Mouse (Mus musculus): ENCODE measurements around the gene Slc5a2.

Slc5a2 gene

DNA sequence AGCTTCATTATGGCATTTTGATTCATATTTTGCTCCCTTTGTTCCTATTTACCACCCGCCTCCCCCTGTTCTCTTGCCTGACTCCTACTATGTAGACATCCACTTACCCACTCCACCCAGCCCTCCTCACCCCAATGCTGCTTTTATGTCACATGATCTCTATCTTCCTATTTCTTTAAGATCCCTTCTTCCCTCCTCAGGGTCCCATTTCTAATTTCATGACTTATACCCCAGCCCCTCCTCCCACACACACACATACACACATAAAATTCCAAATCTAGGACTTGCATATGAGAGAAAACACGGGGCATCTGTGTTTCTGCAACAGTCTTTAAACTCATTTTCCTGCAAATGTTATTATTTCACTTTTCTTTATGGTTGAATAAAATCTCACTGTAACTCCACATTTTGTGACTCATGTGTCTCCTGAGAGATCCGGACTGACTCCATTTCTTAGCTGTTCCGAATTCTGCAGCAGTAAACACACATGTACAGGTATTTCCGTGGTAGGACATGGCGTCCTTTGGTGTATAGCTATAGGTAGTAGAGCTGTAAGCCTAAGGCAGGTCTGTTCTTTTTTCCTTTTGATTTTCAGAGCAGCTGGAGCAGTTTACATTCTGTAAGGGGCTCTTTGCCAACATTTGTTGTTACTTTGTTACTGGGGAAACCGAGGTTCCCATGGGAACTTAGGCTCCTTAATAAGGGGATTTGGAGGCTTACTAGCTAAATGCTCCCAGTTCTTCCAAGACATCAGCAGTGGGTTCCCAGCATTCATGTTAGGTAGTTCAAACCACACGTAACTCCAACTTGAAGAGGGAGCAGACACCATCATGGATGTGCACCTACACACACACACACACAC, 33.3 kb downstream of the Slc5a2 start:
- ATAC-seq (ENCODE audit: low TSS enrichment) = no peak

DNA sequence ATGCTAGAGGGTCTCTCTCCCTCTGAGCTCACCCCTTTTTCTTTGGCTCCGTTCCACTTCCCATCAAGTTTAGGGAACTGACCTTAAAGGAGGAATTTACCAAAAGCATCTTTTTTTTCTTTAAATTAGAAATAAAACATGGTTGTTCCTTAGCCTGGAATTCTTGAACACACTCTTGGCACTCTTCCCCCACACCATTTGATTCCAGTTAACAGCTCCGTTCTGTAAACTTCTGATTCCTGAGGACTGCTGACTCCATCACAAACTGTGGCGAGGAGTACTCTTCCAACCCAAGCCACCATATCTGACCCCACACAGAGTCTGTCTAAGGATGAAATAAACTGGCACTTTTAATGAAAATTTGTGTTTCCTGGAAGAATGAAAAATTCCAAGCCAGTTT, 35.5 kb downstream of the Slc5a2 start:
- ATAC-seq (ENCODE audit: low TSS enrichment) = no peak

DNA sequence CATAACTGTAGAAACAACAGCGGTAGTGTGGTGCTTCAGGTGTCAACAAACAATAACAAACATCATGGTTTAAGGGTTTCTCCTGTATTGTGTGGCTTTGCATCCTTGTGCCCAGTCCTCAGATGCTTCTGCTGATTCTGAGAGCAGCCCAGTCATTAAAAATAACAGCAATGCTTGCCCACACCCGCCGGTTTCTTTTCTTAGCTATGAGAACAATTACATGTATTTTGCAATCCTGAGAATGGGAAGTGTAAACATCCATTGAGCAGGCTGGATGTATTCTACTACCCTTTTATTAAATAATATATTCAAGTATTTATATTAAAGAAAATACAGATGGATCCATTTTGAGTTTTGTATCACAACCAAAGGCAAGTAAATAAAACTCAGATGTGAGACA, 36.7 kb downstream of the Slc5a2 start:
- no peak for ATAC-seq (ENCODE audit: low TSS enrichment)

GRCm38 (mm10) chr7:128304198-128304597, 38.7 kb downstream of the Slc5a2 start:
- no peak for ATAC-seq (ENCODE audit: low TSS enrichment)

GRCm38 (mm10) chr7:128304907-128305306, 39.5 kb downstream of the Slc5a2 start:
- no peak for ATAC-seq (ENCODE audit: low TSS enrichment)

GRCm38 (mm10) chr7:128307851-128308250, 42.4 kb downstream of the Slc5a2 start:
- no peak for ATAC-seq (ENCODE audit: low TSS enrichment)

GRCm38 (mm10) chr7:128309216-128309615, 43.8 kb downstream of the Slc5a2 start:
- ATAC-seq (ENCODE audit: low TSS enrichment) = no peak

GRCm38 (mm10) chr7:128309776-128310175, 44.3 kb downstream of the Slc5a2 start:
- ATAC-seq (ENCODE audit: low TSS enrichment) = no peak

DNA sequence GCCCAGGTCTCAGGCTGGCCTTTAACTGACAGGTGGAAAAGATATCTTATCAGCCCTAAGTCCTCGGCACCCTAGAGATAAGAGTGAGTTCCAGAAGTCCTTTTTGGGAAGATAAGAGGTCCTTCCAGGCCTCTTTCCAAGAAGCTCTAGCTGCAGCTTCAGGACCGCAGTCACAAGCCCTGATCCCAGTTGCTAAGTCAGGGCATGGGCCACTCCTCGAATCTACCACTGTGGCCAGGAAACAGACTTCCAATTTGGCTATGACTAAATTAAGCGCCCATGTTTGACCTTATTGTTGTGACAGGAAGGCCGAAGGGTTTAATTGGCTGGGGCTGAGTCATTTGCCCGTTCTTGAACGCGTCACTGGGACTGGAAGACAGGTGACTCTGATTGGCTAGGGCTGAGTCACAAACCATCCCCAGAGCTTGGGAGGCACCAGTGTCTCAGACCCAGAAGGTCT, 44.8 kb downstream of the Slc5a2 start:
- no peak for ATAC-seq (ENCODE audit: low TSS enrichment)

GRCm38 (mm10) chr7:128311263-128311662, 45.8 kb downstream of the Slc5a2 start:
- ATAC-seq (ENCODE audit: low TSS enrichment) = no peak

DNA sequence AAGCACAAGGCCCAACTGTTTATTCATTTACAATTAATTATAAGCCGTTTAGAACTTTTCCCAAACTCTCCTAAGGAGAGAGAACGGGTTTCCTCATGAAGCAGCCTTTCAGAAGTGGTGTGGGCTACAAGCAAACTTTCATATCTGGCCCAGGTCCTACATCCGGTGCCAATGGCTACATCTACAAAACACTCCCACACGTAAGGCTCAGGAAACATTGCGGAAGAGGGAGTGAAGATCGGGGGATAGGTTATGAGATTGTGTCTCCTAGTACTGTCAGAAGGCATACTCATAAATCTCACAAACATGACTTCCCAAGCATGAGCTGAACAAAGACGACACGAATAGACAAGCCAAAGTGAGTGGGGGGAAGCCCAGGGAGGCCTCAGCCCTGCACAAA, 46.4 kb downstream of the Slc5a2 start:
- no peak for ATAC-seq (ENCODE audit: low TSS enrichment)

GRCm38 (mm10) chr7:128312375-128313059, 47.1 kb downstream of the Slc5a2 start:
- ATAC-seq (ENCODE audit: low TSS enrichment) = no peak

- ATAC-seq (ENCODE audit: low TSS enrichment) = no peak
These were observed 48.1 kb downstream of the Slc5a2 start for GRCm38 (mm10) chr7:128313601-128314000.

- ATAC-seq (ENCODE audit: low TSS enrichment) = no peak
These were observed 49.0 kb downstream of the Slc5a2 start for GRCm38 (mm10) chr7:128314491-128314890.

DNA sequence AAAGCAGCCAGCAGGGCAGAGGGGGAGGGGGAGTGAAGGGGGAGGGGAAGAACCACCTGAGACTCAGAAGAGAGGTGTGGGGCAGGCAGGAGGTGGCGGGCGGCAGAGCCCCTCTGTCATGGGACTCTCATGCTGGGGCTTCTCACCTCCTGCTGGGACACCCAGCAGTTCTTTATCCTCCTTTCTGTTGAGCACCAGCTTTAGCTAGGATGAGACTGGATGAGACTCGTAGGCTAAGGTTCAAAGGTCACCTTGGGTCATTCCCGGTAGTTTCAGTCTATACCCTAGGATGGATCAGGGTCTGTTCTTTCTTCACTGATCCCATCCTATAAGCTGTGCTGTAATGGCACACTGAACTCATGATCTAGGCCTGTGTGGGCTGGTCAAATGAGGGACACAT, 51.6 kb downstream of the Slc5a2 start:
- no peak for ATAC-seq (ENCODE audit: low TSS enrichment)

DNA sequence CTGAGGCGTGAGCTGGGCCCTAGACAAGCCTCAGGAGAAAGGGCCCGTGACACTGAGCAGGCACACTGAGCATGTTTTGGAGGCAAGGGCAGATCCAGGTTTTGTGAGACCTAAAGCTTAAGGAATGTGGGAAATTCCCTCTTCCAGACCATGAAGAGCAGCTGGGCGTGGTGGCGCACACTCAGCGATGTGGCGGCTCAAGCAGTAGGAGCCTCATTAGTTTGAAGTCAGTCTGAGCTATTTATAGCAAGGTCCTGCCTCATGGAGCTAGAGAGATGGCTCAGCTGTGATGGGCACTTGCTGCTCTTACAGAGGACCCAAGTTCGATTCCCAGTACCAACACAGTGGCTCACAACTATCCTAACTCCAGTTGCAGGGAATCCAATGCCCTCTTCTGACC, 53.7 kb downstream of the Slc5a2 start:
- ATAC-seq (ENCODE audit: low TSS enrichment) = no peak

DNA sequence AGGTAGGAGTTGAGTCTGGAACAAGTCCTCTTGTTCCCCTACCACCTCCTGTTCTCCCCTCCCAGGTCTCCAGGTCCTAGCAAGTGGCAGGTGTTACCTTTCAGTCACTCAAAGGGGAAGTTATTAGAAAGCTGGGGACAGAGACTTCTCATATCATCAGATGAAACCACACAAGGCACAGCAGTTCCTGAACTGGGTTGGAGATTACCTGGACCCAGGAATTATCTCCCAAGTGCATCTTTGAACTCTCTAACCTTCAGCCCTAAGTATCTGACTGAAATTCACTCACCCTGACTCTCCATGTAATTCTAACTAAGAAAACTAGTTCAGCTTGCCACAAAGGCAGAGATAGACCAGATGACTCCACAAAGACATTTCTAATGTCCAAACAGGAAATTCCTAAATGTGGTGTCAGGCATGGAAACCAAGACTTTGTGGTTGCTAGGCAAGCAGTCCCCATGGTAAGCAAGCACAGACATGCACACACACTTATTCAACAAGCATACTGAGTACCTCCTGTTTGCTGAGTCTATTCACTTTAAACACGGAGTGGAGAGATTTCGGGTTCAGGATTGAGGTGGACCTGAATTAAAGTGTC, 54.9 kb downstream of the Slc5a2 start:
- no peak for ATAC-seq (ENCODE audit: low TSS enrichment)

GRCm38 (mm10) chr7:128321260-128321659, 55.8 kb downstream of the Slc5a2 start:
- no peak for ATAC-seq (ENCODE audit: low TSS enrichment)

Data from frontal cortex, adult (tissue).